Mouse (Mus musculus) intestine, embryonic 16.5 days (tissue): ENCODE measurements around the gene Acap2. TPM values are rescaled to one million over a fixed set of nuclear protein-coding genes. Genes with fewer than 3 reads are reported as not detected.
A peak's percentile ranks its signal among the peaks of the same experiment; 100 is the strongest.

Source experiments
- ATAC-seq: fragments of 200-750 bp; cut with Nextera tagmentation; 2 replicates; pipeline ENCODE4 v1.8.0; 2017; ENCODE audit warnings: moderate TSS enrichment, moderate library complexity
- H3K27ac ChIP-seq: fragments of 300-500 bp; sonication (generic); 2 replicates; pipeline ENCODE4 v1.5.1; 2014; ENCODE audit warnings: mild to moderate bottlenecking, low read length
- H3K27me3 ChIP-seq: fragments of 300-500 bp; sonication (generic); replicated peaks from 2 replicates; pipeline ENCODE4 v1.6.1; 2014; ENCODE audit warnings: low read length, control low read depth, mixed read lengths; ENCODE audit not compliant: control insufficient read depth, insufficient read depth
- H3K36me3 ChIP-seq: fragments of 300-500 bp; sonication (generic); 2 replicates; pipeline ENCODE4 v1.6.1; 2014; ENCODE audit warnings: low read length, control low read depth; ENCODE audit not compliant: control insufficient read depth, insufficient read depth
- H3K4me1 ChIP-seq: fragments of 300-500 bp; sonication (generic); 2 replicates; pipeline ENCODE4 v1.6.1; 2014; ENCODE audit warnings: low read length, control low read depth, mixed read lengths; ENCODE audit not compliant: control insufficient read depth, insufficient read depth
- H3K4me2 ChIP-seq: fragments of 300-500 bp; sonication (generic); 2 replicates; pipeline ENCODE4 v1.6.1; 2014; ENCODE audit warnings: low read depth, low read length, control low read depth
- H3K4me3 ChIP-seq: fragments of 300-500 bp; sonication (generic); 2 replicates; pipeline ENCODE4 v1.5.1; 2014; ENCODE audit warnings: mild to moderate bottlenecking, low read length
- H3K9ac ChIP-seq: fragments of 300-500 bp; sonication (generic); 2 replicates; pipeline ENCODE4 v1.6.1; 2014; ENCODE audit warnings: low read depth, low read length
- H3K9me3 ChIP-seq: fragments of 300-500 bp; sonication (generic); 2 replicates; pipeline ENCODE4 v1.6.1; 2016; ENCODE audit warnings: low read length, control low read depth; ENCODE audit not compliant: control insufficient read depth
- WGBS: fragments of 180-500 bp; shearing (Covaris S2); extraction: QIAGEN DNeasy Blood & Tissue Kit; methylation state at CpG from one replicate; pipeline ENCODE4 v1.1.7; 2014; 5-methylcytosine and 5-hydroxymethylcytosine counted together
- polyA plus RNA-seq: library from polyadenylated mRNA; unstranded; fragments of >200 nt; fragmentation: Nextera tagmentation; extraction: Ambion mirVana; gene quantifications from 2 replicates; pipeline ENCODE4 v1.2.1, GENCODE M21; 2015

Gene Acap2
- polyA plus RNA-seq, 1 experiment from 2014 or later = 14.7 TPM

DNA sequence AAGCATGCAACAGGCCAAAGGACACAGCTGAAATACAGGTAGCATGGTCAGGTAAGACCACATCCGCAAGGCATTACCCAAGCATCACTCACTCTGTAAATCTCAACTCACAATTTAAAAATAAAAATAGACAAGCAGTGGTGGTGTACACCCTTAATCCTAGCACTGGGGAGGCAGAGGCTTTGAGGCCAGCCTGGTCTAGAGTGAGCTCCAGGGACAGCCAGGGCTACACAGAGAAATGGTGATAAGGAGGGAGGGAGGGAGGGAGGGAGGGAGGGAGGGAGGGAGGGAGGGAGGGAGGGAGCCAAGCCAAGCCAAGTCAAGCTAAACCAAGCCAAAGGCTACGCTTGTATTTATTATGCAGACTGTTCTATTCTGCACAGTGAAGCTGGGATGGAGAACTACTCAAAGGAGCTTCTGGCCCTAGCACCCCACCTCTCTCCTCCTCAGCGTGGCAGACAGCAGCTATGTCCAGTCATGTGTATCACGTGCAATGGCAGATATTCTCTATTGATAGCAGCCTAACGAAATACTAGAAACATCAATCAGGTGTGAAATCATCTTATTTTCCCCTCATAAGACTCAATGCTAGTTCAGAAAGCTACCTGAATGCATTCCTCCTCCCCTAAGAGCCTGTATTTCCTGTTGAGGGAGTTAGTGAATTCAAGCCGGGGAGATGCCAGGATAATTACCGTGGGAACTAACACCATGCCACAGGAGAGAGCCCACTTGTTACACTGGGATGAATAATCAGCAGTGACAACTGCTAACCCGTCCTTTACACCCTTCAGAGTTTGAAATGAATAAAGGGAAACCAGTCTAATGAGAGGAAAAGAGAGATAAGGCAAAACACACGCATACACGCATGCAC lies 33.8 kb downstream of the Acap2 start:
- ATAC-seq = peak; percentile 54

DNA sequence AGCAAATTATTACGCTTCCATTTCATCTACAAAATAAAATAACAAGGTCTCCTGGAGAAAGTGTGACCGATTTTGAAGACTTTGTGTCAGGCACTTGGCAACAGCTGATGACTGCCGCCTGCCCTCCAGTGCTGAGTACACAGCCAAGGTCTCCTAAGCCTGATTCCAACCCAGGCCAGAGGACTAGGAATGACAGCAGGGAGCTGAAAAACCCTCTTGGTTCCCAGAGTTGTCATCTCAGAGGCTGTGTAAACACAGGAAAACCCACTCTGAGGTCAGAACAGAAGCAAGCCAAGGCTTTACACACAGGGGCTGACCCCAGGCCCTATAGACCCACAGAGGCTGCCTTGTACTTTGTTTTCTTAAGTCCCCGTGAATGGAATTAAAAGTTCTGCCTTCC lies 35.1 kb downstream of the Acap2 start:
- Histone ChIP-seq H3K9me3 (no peaks in the 10 kb centered on the region), H3K4me2 (no peak overlapping the region), H3K9ac (no peak overlapping the region), H3K36me3 (no peaks in the 10 kb centered on the region), H3K27me3 (no peaks in the 10 kb centered on the region), H3K27ac (no peak overlapping the region), H3K4me3 (no peak overlapping the region), H3K4me1 (peaks cover 23% of the 10 kb centered on the region)
- 52% methylated on average over 4 of the region's 4 CpGs for WGBS
- ATAC-seq = no peak

More for the DNA sequence above, 33.8 kb downstream of the Acap2 start:
- H3K36me3 ChIP-seq = no peaks in the 10 kb centered on the region
- H3K9ac ChIP-seq = no peak overlapping the region
- H3K4me1 ChIP-seq = peaks cover 23% of the 10 kb centered on the region
- no peaks in the 10 kb centered on the region for H3K27me3 ChIP-seq
- WGBS = 52% methylated on average over 10 of the region's 10 CpGs
- no peaks in the 10 kb centered on the region for H3K9me3 ChIP-seq
- H3K4me2 ChIP-seq = peak overlapping the region; percentile 35; the same call in 1 of the 2 replicates
- peak overlapping the region; percentile 40 for H3K27ac ChIP-seq
- H3K4me3 ChIP-seq = no peak overlapping the region

DNA sequence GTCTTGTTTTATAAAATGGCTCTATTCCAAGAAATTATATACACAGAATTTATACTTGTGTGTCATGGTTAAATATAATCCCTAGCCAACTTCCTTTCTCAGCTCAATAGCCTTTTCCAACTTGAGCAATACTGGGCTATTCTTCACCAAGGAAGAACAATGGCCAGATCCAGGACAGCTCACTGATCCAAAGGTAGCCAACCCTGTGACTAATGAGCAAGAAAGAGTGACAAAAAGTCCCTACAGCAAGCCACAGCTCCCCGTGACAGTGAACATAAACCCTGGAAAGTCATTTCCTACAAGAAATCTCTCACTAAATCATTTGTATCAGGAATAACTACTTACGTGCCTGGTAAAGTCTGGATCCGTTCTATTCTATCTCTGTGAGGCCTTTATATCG lies 35.6 kb downstream of the Acap2 start:
- H3K9me3 ChIP-seq = no peaks in the 10 kb centered on the region
- 63% methylated on average over 4 of the region's 4 CpGs for WGBS
- H3K27ac ChIP-seq = no peak overlapping the region

DNA sequence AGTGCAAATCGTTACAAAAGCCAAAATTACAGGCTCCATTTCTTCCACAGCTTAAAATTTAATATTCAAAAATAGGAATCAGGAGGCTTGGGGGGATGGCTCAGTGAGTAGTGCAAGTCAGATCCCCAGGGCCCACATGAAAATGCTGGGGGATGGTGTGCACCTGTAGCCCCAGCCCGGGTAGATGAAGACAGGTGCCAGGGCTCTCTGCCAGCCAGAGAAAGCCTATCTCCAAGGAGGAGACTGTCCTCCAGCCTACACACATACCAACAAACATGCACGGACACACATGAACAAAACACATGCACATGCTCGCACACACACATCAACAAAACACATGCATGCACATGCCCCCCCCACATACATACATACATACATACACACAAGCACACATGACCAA lies 36.9 kb downstream of the Acap2 start:
- no peak for ATAC-seq
- Histone ChIP-seq H3K27ac (no peak overlapping the region), H3K4me1 (peaks cover 23% of the 10 kb centered on the region), H3K9ac (no peak overlapping the region), H3K27me3 (no peaks in the 10 kb centered on the region), H3K9me3 (no peaks in the 10 kb centered on the region), H3K4me3 (no peak overlapping the region), H3K36me3 (no peaks in the 10 kb centered on the region), H3K4me2 (no peak overlapping the region)
- WGBS = 89% methylated on average over 4 of the region's 4 CpGs

More for the DNA sequence above, 35.6 kb downstream of the Acap2 start:
- no peak overlapping the region for H3K4me2 ChIP-seq
- no peak overlapping the region for H3K9ac ChIP-seq
- H3K4me1 ChIP-seq = peaks cover 23% of the 10 kb centered on the region
- no peak overlapping the region for H3K4me3 ChIP-seq
- H3K36me3 ChIP-seq = no peaks in the 10 kb centered on the region
- no peak for ATAC-seq
- H3K27me3 ChIP-seq = no peaks in the 10 kb centered on the region

DNA sequence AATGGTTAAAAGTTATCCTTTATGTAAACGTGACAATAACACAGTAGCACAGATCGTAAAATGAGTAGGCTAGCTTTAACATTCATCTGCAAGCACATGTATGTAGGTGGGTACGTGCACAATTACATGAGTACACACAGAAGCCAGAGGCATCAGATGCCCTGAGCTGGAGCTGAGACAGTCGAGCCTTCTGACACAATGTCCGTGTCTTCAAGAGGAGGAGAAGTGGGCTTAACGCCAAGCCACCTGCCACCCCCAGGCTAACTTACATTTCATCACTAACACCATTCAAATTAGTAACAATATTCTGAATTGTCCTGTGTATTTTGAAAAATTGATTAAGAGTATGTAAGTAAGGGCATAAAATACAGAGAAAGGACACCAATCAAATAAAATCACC lies 40.6 kb downstream of the Acap2 start:
- H3K27ac ChIP-seq = no peak overlapping the region
- H3K4me1 ChIP-seq = peaks cover 7% of the 10 kb centered on the region
- H3K36me3 ChIP-seq = peaks cover 17% of the 10 kb centered on the region
- H3K9me3 ChIP-seq = peaks cover 11% of the 10 kb centered on the region
- 63% methylated on average over 6 of the region's 6 CpGs for WGBS
- H3K9ac ChIP-seq = no peak overlapping the region
- no peak overlapping the region for H3K4me3 ChIP-seq
- ATAC-seq = no peak
- H3K4me2 ChIP-seq = no peak overlapping the region
- H3K27me3 ChIP-seq = no peaks in the 10 kb centered on the region

DNA sequence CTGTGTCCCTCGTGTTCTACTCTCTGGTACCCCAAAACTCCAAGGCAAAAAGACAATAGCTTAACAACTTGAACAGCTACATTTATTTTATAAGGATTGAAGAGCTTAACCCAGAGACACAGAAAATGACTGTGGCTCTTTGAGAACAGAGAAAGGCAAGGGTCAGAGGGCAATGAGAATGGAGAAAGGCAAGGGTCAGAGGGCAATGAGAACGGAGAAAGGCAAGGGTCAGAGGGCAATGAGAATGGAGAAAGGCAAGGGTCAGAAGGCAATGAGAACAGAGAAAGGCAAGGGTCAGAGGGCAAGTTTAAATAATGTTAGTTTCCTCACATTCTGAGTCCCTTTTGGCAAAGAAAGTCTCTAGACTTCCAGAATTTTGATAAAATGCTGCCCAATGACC lies 41.6 kb downstream of the Acap2 start:
- no peak overlapping the region for H3K27ac ChIP-seq
- H3K36me3 ChIP-seq = peaks cover 24% of the 10 kb centered on the region
- no peaks in the 10 kb centered on the region for H3K27me3 ChIP-seq
- WGBS = 68% methylated on average over 2 of the region's 2 CpGs
- H3K4me3 ChIP-seq = no peak overlapping the region
- ATAC-seq = no peak
- H3K4me2 ChIP-seq = no peak overlapping the region
- peaks cover 11% of the 10 kb centered on the region for H3K9me3 ChIP-seq
- H3K4me1 ChIP-seq = no peaks in the 10 kb centered on the region
- no peak overlapping the region for H3K9ac ChIP-seq

DNA sequence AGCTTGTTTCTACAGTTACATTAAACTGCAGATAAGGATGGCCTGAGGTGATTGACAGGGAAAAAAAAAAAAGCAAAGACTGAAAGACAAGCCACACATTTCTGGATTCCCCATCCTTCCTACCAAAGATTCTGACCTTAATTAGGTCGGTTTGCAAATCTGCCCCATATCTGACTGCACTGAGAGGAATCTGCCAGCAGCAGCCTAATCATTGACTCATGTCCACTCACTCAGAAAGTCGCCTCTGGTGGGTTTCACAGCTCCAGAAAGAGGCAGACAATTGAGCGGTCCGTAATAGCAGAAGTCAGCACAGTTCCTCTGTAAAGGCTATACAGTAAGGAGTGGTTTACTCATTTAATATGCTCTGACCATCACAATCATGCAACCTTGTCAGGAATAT lies 51.2 kb downstream of the Acap2 start:
- Histone ChIP-seq H3K4me1 (no peaks in the 10 kb centered on the region), H3K4me3 (no peak overlapping the region), H3K27me3 (no peaks in the 10 kb centered on the region), H3K9me3 (no peaks in the 10 kb centered on the region), H3K27ac (no peak overlapping the region), H3K36me3 (0 out of 2 replicates have a peak, but pooled peaks cover 3% of the 10 kb centered on the region), H3K4me2 (no peak overlapping the region), H3K9ac (no peak overlapping the region)
- WGBS = 91% methylated on average over 4 of the region's 4 CpGs
- ATAC-seq = no peak

DNA sequence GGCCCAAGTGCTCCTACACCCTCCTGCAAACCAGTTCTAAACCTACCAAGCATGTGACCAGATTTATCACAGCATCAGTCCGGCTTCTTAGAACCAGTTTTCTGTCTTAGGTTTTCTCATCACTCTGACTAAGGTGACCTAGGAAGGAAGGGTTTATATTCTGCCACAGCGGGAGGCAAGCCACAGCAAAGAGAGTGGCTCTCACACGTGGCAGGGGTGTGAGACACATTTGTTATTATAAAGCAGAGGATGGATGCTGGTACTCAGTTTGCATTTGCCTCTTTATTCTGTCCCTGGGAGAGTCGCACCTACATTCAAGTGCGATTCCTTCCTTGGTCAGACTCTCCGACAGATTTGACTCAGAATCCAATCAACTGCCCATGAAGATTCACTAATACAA lies 52.2 kb downstream of the Acap2 start:
- Histone ChIP-seq H3K4me2 (no peak overlapping the region), H3K4me3 (no peak overlapping the region), H3K27me3 (no peaks in the 10 kb centered on the region), H3K9me3 (no peaks in the 10 kb centered on the region), H3K9ac (no peak overlapping the region), H3K4me1 (no peaks in the 10 kb centered on the region), H3K27ac (no peak overlapping the region), H3K36me3 (no peaks in the 10 kb centered on the region)
- ATAC-seq = no peak
- 76% methylated on average over 6 of the region's 6 CpGs for WGBS

DNA sequence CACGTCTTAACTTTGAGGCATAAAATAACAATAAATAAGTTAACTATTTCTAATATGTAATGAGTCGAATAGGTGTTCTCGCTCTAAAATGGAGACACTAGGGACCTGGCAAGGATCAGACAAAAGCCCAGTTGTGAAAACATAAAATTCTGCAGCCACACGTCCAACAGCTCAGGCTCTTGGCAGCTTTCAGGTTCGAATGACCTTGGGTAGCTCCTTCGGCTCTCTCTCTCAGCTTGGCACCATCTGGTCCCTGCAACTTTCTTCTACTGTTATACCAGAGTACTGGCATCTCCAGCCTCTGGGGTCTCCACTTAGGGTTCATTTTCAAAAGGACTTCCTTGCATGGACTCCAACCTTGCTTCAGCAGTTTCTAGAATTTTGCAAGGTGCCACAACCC lies 53.3 kb downstream of the Acap2 start:
- Histone ChIP-seq H3K4me1 (no peaks in the 10 kb centered on the region), H3K9me3 (no peaks in the 10 kb centered on the region), H3K4me3 (no peak overlapping the region), H3K36me3 (no peaks in the 10 kb centered on the region), H3K9ac (no peak overlapping the region), H3K27ac (no peak overlapping the region), H3K4me2 (no peak overlapping the region), H3K27me3 (no peaks in the 10 kb centered on the region)
- WGBS = 93% methylated on average over 6 of the region's 6 CpGs
- ATAC-seq = no peak

DNA sequence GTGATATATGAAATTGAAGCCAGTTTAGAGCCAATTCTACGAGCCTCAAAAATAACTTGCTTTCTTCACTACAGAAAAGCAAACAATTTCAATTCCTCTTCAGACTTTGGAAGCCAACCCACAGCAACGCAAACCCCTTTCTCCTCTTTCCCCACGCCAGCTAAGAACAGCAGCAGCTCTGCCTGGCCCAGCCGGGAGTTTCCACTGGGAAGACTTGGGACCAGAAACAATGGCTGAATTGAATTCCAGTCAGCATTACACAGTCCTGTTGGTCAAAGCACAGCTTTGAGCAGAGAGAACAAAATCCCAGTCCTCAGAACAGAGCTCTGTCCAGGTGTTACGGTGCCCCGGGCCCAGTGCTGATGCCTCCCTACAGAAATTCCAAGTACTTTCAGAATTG lies 59.1 kb downstream of the Acap2 start:
- no peak for ATAC-seq
- Histone ChIP-seq H3K27me3 (no peaks in the 10 kb centered on the region), H3K4me1 (no peaks in the 10 kb centered on the region), H3K27ac (no peak overlapping the region), H3K9me3 (no peaks in the 10 kb centered on the region), H3K9ac (no peak overlapping the region), H3K4me2 (no peak overlapping the region), H3K36me3 (no peaks in the 10 kb centered on the region), H3K4me3 (no peak overlapping the region)
- 72% methylated on average over 6 of the region's 6 CpGs for WGBS
